21 mouse cellular contexts compared by ENCODE assay signal in genomic region chr4:120331992-120332391, GRCm38 (mm10). TPM values are rescaled to one million over a fixed set of nuclear protein-coding genes. Genes with fewer than 3 reads are reported as not detected.
A peak's percentile ranks its signal among the peaks of the same experiment; 100 is the strongest.
DNase-seq lines count a peak whose midpoint lies in the region; ATAC-seq and TF ChIP-seq lines count a peak whose summit lies in the region.
"Had no signal": no experiment of that assay in that cellular context is flagged by ENCODE, and none has a peak within 500 bp of the region (broad histone marks: within the 10 kb centered on the region; RNA-seq: fewer than 3 reads in every experiment).

No protein-coding gene starts in this region.

- DNase-seq in intestine, embryonic 14.5 days (ENCODE audit: low spot score): peak; percentile 42
- DNase-seq in hindbrain, postnatal 0 days (ENCODE audit: low spot score): no peak
- DNase-seq in midbrain, postnatal 0 days (ENCODE audit: low spot score): peak; percentile 17
- DNase-seq in Muller cell, postnatal 12 days (ENCODE audit: inconsistent ontology term): no peak
- no peak for DNase-seq in urinary bladder, postnatal 10 days (ENCODE audit: low spot score)
- DNase-seq: cerebellum, adult 9-11 months; embryo, embryonic 11 days; gastrocnemius, postnatal 10 days; heart, postnatal 10 days; layer of hippocampus, postnatal 36 days; lung, adult 2 months; right cerebral cortex, postnatal 25 days; thymus, postnatal 14 days had no signal

- H3K27ac ChIP-seq in intestine, embryonic 14.5 days (ENCODE audit: low read depth): no peak overlapping the region
- no peak overlapping the region for H3K27ac ChIP-seq in intestine, embryonic 15.5 days
- H3K27ac ChIP-seq in forebrain, embryonic 16.5 days (ENCODE audit: low read length): peak overlapping the region; percentile 63; the same call in 1 of the 2 replicates
- H3K27ac ChIP-seq in hindbrain, postnatal 0 days: peak overlapping the region; percentile 41; the same call in 1 of the 2 replicates
- H3K27ac ChIP-seq in midbrain, postnatal 0 days (ENCODE audit: low read depth, low read length): 0 out of 2 replicates have a peak overlapping the region, but pooled peaks have one; percentile 20
- H3K27ac ChIP-seq: heart, embryonic 10.5 days; kidney, postnatal 0 days; macrophage had no signal

- no peaks in the 10 kb centered on the region for H3K36me3 ChIP-seq in intestine, embryonic 14.5 days (ENCODE audit: control insufficient read depth, insufficient read depth, low read length)
- no peaks in the 10 kb centered on the region for H3K36me3 ChIP-seq in intestine, embryonic 15.5 days
- H3K36me3 ChIP-seq in forebrain, embryonic 16.5 days (ENCODE audit: control insufficient read depth, insufficient read depth): no peaks in the 10 kb centered on the region
- H3K36me3 ChIP-seq in hindbrain, postnatal 0 days (ENCODE audit: insufficient read depth, low read length): no peaks in the 10 kb centered on the region
- no peaks in the 10 kb centered on the region for H3K36me3 ChIP-seq in midbrain, postnatal 0 days (ENCODE audit: insufficient read depth, low read length)
- H3K36me3 ChIP-seq: heart, embryonic 10.5 days had no signal

- no peak for ATAC-seq in intestine, embryonic 14.5 days (replicated peaks; ENCODE audit: low FRiP score, low TSS enrichment, low read depth)
- ATAC-seq in intestine, embryonic 15.5 days: no peak
- ATAC-seq in forebrain, embryonic 16.5 days: peak; percentile 30
- peak; percentile 43; the same call in 1 of the 2 replicates for ATAC-seq in hindbrain, postnatal 0 days
- no peak for ATAC-seq in midbrain, postnatal 0 days (ENCODE audit: low FRiP score)
- ATAC-seq in inflammation-experienced regulatory T-cells, adult 6 months: no peak
- ATAC-seq: intestine, embryonic 16.5 days had no signal

- no peak for TF ChIP-seq CTCF in hindbrain, postnatal 0 days (IDR thresholded peaks at IDR 0.05; ENCODE audit: low read depth)
- no peak for TF ChIP-seq CTCF in midbrain, postnatal 0 days (IDR thresholded peaks at IDR 0.05)

- WGBS in intestine, embryonic 14.5 days: 85% methylated on average over 7 of the region's 7 CpGs
- WGBS in intestine, embryonic 15.5 days: 86% methylated on average over 7 of the region's 7 CpGs
- WGBS in forebrain, embryonic 16.5 days: 69% methylated on average over 7 of the region's 7 CpGs
- 71% methylated on average over 7 of the region's 7 CpGs for WGBS in hindbrain, postnatal 0 days
- WGBS in midbrain, postnatal 0 days: 75% methylated on average over 7 of the region's 7 CpGs

- H3K4me1 ChIP-seq in intestine, embryonic 14.5 days (replicated peaks; ENCODE audit: control insufficient read depth, insufficient read depth, low read length): no peaks in the 10 kb centered on the region
- no peaks in the 10 kb centered on the region for H3K4me1 ChIP-seq in intestine, embryonic 15.5 days (replicated peaks)
- peaks cover 16% of the 10 kb centered on the region for H3K4me1 ChIP-seq in forebrain, embryonic 16.5 days (replicated peaks; ENCODE audit: control insufficient read depth, insufficient read depth, low read length)
- H3K4me1 ChIP-seq in hindbrain, postnatal 0 days (ENCODE audit: insufficient read depth, low read length): no peaks in the 10 kb centered on the region
- no peaks in the 10 kb centered on the region; the same call in 1 of the 2 replicates for H3K4me1 ChIP-seq in midbrain, postnatal 0 days (ENCODE audit: insufficient read depth, low read length)
- H3K4me1 ChIP-seq: heart, embryonic 10.5 days had no signal

- no peaks in the 10 kb centered on the region for H3K9me3 ChIP-seq in intestine, embryonic 14.5 days (ENCODE audit: control insufficient read depth, low read length)
- H3K9me3 ChIP-seq in intestine, embryonic 15.5 days: no peaks in the 10 kb centered on the region
- no peaks in the 10 kb centered on the region for H3K9me3 ChIP-seq in forebrain, embryonic 16.5 days (ENCODE audit: control insufficient read depth, low read length)
- H3K9me3 ChIP-seq in hindbrain, postnatal 0 days (ENCODE audit: low read length): no peaks in the 10 kb centered on the region
- H3K9me3 ChIP-seq in midbrain, postnatal 0 days (ENCODE audit: low read length): no peaks in the 10 kb centered on the region
- H3K9me3 ChIP-seq: heart, embryonic 10.5 days had no signal

- no peak overlapping the region for H3K4me2 ChIP-seq in intestine, embryonic 14.5 days (ENCODE audit: low read length)
- H3K4me2 ChIP-seq in intestine, embryonic 15.5 days (replicated peaks): no peak overlapping the region
- no peak overlapping the region for H3K4me2 ChIP-seq in forebrain, embryonic 16.5 days (ENCODE audit: low read length)
- H3K4me2 ChIP-seq in hindbrain, postnatal 0 days (ENCODE audit: low read depth, low read length): no peak overlapping the region
- H3K4me2 ChIP-seq in midbrain, postnatal 0 days (ENCODE audit: low read depth, low read length, poor library complexity, severe bottlenecking): no peak overlapping the region

- H3K4me3 ChIP-seq in intestine, embryonic 14.5 days (ENCODE audit: low read depth, low read length): no peak overlapping the region
- H3K4me3 ChIP-seq in intestine, embryonic 15.5 days (replicated peaks): no peak overlapping the region
- H3K4me3 ChIP-seq in forebrain, embryonic 16.5 days (replicated peaks; ENCODE audit: low read length): no peak overlapping the region
- H3K4me3 ChIP-seq in hindbrain, postnatal 0 days (ENCODE audit: low read length): no peak overlapping the region
- no peak overlapping the region for H3K4me3 ChIP-seq in midbrain, postnatal 0 days (ENCODE audit: low read depth, low read length)
- H3K4me3 ChIP-seq: heart, embryonic 10.5 days had no signal

- no peak overlapping the region for H3K9ac ChIP-seq in intestine, embryonic 14.5 days (ENCODE audit: low read length)
- no peak overlapping the region for H3K9ac ChIP-seq in intestine, embryonic 15.5 days
- no peak overlapping the region for H3K9ac ChIP-seq in forebrain, embryonic 16.5 days (replicated peaks; ENCODE audit: low read depth, low read length)
- H3K9ac ChIP-seq in hindbrain, postnatal 0 days (replicated peaks; ENCODE audit: low read length): no peak overlapping the region
- no peak overlapping the region for H3K9ac ChIP-seq in midbrain, postnatal 0 days (replicated peaks; ENCODE audit: low read length, poor library complexity, severe bottlenecking)

- no peaks in the 10 kb centered on the region for H3K27me3 ChIP-seq in intestine, embryonic 14.5 days (replicated peaks; ENCODE audit: control insufficient read depth, insufficient read depth, low read length)
- H3K27me3 ChIP-seq in intestine, embryonic 15.5 days (replicated peaks): no peaks in the 10 kb centered on the region
- H3K27me3 ChIP-seq in forebrain, embryonic 16.5 days (replicated peaks; ENCODE audit: control insufficient read depth, insufficient read depth, low read length): no peaks in the 10 kb centered on the region
- H3K27me3 ChIP-seq in hindbrain, postnatal 0 days (ENCODE audit: insufficient read depth, low read length): no peaks in the 10 kb centered on the region
- H3K27me3 ChIP-seq in midbrain, postnatal 0 days (ENCODE audit: insufficient read depth, low read length): no peaks in the 10 kb centered on the region

RNA-seq across cellular contexts. Expression of gene Foxo6, which starts 44.8 kb away (rescaled TPM):
- 0.39 and 0.50 TPM in 2 replicates for polyA plus RNA-seq in intestine, embryonic 14.5 days (2014; fragmentation: Nextera tagmentation; extraction: Ambion mirVana)
- 0.20 and 0.29 TPM in 2 replicates for polyA plus RNA-seq in intestine, embryonic 15.5 days (2015; fragmentation: Nextera tagmentation; extraction: Ambion mirVana)
- 3.6 and 3.7 TPM in 2 replicates for polyA plus RNA-seq in forebrain, embryonic 16.5 days (2015; fragmentation: Nextera tagmentation; extraction: Ambion mirVana)
- 23.8 and 25.1 TPM in 2 replicates for total RNA-seq in hindbrain, postnatal 0 days (2014; rRNA removed)
- 1.2 and 1.3 TPM in 2 replicates for polyA plus RNA-seq in hindbrain, postnatal 0 days (2015; fragmentation: Nextera tagmentation; extraction: Ambion mirVana)
- total RNA-seq in midbrain, postnatal 0 days (2014; rRNA removed): 29.0 and 34.2 TPM in 2 replicates
- polyA plus RNA-seq in midbrain, postnatal 0 days (2015; fragmentation: Nextera tagmentation; extraction: Ambion mirVana): 1.7 TPM in 2 replicates
- not detected for polyA plus RNA-seq in inflammation-experienced regulatory T-cells, adult 6 months (2017; shearing (Covaris generic))
- total RNA-seq: liver, adult 2 months had no signal
- polyA plus RNA-seq: macrophage had no signal

Comparison
In these comparisons a context has a peak if more than half of its experiments do, and no peak if none do; other contexts are left out.
1. ATAC-seq: peak in forebrain, embryonic 16.5 days (single experiment) and hindbrain, postnatal 0 days (single experiment); none in intestine, embryonic 14.5 days (single experiment), intestine, embryonic 15.5 days (single experiment), midbrain, postnatal 0 days (single experiment) and inflammation-experienced regulatory T-cells, adult 6 months (single experiment).
2. DNase-seq: peak in intestine, embryonic 14.5 days (single experiment) and midbrain, postnatal 0 days (single experiment); none in hindbrain, postnatal 0 days (single experiment), Muller cell, postnatal 12 days (single experiment) and urinary bladder, postnatal 10 days (single experiment).
3. H3K27ac ChIP-seq: peak in forebrain, embryonic 16.5 days (single experiment), hindbrain, postnatal 0 days (single experiment) and midbrain, postnatal 0 days (single experiment); none in intestine, embryonic 14.5 days (single experiment) and intestine, embryonic 15.5 days (single experiment).